Mouse (Mus musculus) adipocyte (in vitro differentiated cells): ENCODE results near the gene Cd86.

Experiments
- DNase-seq: peaks from one replicate; pipeline ENCODE4 v3.0.0-alpha.2; 2016; ENCODE audit warnings: low spot score

Cd86 gene

GRCm38 (mm10) chr16:36655910-36656309 is 10.0 kb downstream of the Cd86 start:
- peak; percentile 15 for DNase-seq

GRCm38 (mm10) chr16:36655199-36655598 is 10.7 kb downstream of the Cd86 start:
- DNase-seq: no peak

- DNase-seq: no peak
Observed at GRCm38 (mm10) chr16:36651174-36651766, 14.6 kb downstream of the Cd86 start.

- DNase-seq: no peak
Observed at GRCm38 (mm10) chr16:36650511-36650910, 15.4 kb downstream of the Cd86 start.

- DNase-seq: no peak
Observed at GRCm38 (mm10) chr16:36649304-36649703, 16.6 kb downstream of the Cd86 start.

- no peak for DNase-seq
Observed at GRCm38 (mm10) chr16:36645124-36645523, 20.8 kb downstream of the Cd86 start.

GRCm38 (mm10) chr16:36642696-36643046 is 23.2 kb downstream of the Cd86 start:
- no peak for DNase-seq

- DNase-seq: no peak
Observed at GRCm38 (mm10) chr16:36641830-36642695, 23.8 kb downstream of the Cd86 start.

- no peak for DNase-seq
Observed at GRCm38 (mm10) chr16:36640993-36641392, 24.9 kb downstream of the Cd86 start.

GRCm38 (mm10) chr16:36639812-36640504 is 25.9 kb downstream of the Cd86 start:
- DNase-seq: no peak

GRCm38 (mm10) chr16:36636800-36637199 is 29.1 kb downstream of the Cd86 start:
- no peak for DNase-seq

GRCm38 (mm10) chr16:36634971-36635710 is 30.7 kb downstream of the Cd86 start:
- DNase-seq: no peak

GRCm38 (mm10) chr16:36634421-36634820 is 31.5 kb downstream of the Cd86 start:
- no peak for DNase-seq

GRCm38 (mm10) chr16:36632229-36632628 is 33.7 kb downstream of the Cd86 start:
- DNase-seq: no peak

- no peak for DNase-seq
Observed at GRCm38 (mm10) chr16:36631607-36632006, 34.3 kb downstream of the Cd86 start.

- no peak for DNase-seq
Observed at GRCm38 (mm10) chr16:36627740-36628139, 38.1 kb downstream of the Cd86 start.

GRCm38 (mm10) chr16:36626567-36627197 is 39.2 kb downstream of the Cd86 start:
- no peak for DNase-seq

GRCm38 (mm10) chr16:36625909-36626308 is 40.0 kb downstream of the Cd86 start:
- DNase-seq: no peak

GRCm38 (mm10) chr16:36622320-36622719 is 43.6 kb downstream of the Cd86 start:
- DNase-seq: no peak

- DNase-seq: no peak
Observed at GRCm38 (mm10) chr16:36621108-36621507, 44.8 kb downstream of the Cd86 start.

- no peak for DNase-seq
Observed at GRCm38 (mm10) chr16:36613701-36614100, 52.2 kb downstream of the Cd86 start.

GRCm38 (mm10) chr16:36602632-36603031 is 63.2 kb downstream of the Cd86 start:
- no peak for DNase-seq
